Mouse (Mus musculus) hindbrain, embryonic 12.5 days (tissue): ENCODE results near the gene Hoxa9. TPM values are rescaled to one million over a fixed set of nuclear protein-coding genes. Genes with fewer than 3 reads are reported as not detected.

Experiments used
- ATAC-seq: fragments of 200-750 bp; cut with Nextera tagmentation; 2 replicates; pipeline ENCODE4 v1.8.0; 2017; ENCODE audit warnings: moderate TSS enrichment; ENCODE audit not compliant: low FRiP score
- H3K27ac ChIP-seq: fragments of 300-500 bp; sonication (generic); 2 replicates; pipeline ENCODE4 v1.5.1; 2016; ENCODE audit warnings: mild to moderate bottlenecking
- H3K27me3 ChIP-seq: fragments of 300-500 bp; sonication (generic); 2 replicates; pipeline ENCODE4 v1.6.1; 2016; ENCODE audit warnings: mild to moderate bottlenecking
- H3K36me3 ChIP-seq: fragments of 300-500 bp; sonication (generic); 2 replicates; pipeline ENCODE4 v1.6.1; 2016; ENCODE audit warnings: mild to moderate bottlenecking
- H3K4me1 ChIP-seq: fragments of 300-500 bp; sonication (generic); 2 replicates; pipeline ENCODE4 v1.6.1; 2016
- H3K4me2 ChIP-seq: fragments of 300-500 bp; sonication (generic); replicated peaks from 2 replicates; pipeline ENCODE4 v1.6.1; 2016; ENCODE audit warnings: mild to moderate bottlenecking
- H3K4me3 ChIP-seq: fragments of 300-500 bp; sonication (generic); 2 replicates; pipeline ENCODE4 v1.5.1; 2016; ENCODE audit warnings: mild to moderate bottlenecking
- H3K9ac ChIP-seq: fragments of 300-500 bp; sonication (generic); 2 replicates; pipeline ENCODE4 v1.6.1; 2016; ENCODE audit warnings: mild to moderate bottlenecking, moderate library complexity
- H3K9me3 ChIP-seq: fragments of 300-500 bp; sonication (generic); replicated peaks from 2 replicates; pipeline ENCODE4 v1.6.1; 2016; ENCODE audit warnings: mild to moderate bottlenecking
- WGBS: fragments of 180-500 bp; shearing (Covaris S2); methylation state at CpG from one replicate; pipeline ENCODE4 v1.1.7; 2016; 5-methylcytosine and 5-hydroxymethylcytosine counted together
- polyA plus RNA-seq: library from polyadenylated mRNA; unstranded; fragments of >200 nt; fragmentation: Nextera tagmentation; extraction: Ambion mirVana; gene quantifications from 2 replicates; pipeline ENCODE4 v1.2.1, GENCODE M21; 2016

Hoxa9 gene
- polyA plus RNA-seq, 1 experiment from 2014 or later: 0.12 TPM

DNA sequence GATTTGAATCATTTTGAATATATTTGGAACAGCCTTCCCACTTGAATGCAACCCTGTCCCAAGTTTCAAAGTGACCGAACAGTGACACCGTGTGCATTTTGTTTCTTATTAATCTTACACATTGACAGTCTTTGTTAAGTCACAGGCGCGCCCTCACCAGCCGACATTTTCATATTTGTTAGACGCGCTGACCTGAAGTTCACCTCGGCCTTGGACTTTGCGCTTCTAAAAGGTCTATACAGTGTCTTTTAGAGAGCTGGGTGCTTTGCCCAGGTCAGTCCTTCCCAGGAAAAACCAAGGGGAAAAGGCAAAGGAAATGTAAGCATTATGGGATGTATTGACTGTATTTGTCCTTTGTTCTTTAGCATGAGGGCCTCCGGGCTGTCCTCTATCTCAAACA lies 36.2 kb downstream of the Hoxa9 start:
- Histone ChIP-seq H3K9ac (no peak overlapping the region), H3K27me3 (peaks cover 97% of the 10 kb centered on the region), H3K27ac (peak overlapping the region; percentile 87), H3K4me1 (peaks cover 9% of the 10 kb centered on the region), H3K4me3 (0 out of 2 replicates have a peak overlapping the region, but pooled peaks have one; percentile 16), H3K36me3 (no peaks in the 10 kb centered on the region), H3K4me2 (peak overlapping the region; percentile 66), H3K9me3 (no peaks in the 10 kb centered on the region)
- peak; percentile 8; the same call in 1 of the 2 replicates for ATAC-seq
- 4% methylated on average over 10 of the region's 10 CpGs for WGBS

DNA sequence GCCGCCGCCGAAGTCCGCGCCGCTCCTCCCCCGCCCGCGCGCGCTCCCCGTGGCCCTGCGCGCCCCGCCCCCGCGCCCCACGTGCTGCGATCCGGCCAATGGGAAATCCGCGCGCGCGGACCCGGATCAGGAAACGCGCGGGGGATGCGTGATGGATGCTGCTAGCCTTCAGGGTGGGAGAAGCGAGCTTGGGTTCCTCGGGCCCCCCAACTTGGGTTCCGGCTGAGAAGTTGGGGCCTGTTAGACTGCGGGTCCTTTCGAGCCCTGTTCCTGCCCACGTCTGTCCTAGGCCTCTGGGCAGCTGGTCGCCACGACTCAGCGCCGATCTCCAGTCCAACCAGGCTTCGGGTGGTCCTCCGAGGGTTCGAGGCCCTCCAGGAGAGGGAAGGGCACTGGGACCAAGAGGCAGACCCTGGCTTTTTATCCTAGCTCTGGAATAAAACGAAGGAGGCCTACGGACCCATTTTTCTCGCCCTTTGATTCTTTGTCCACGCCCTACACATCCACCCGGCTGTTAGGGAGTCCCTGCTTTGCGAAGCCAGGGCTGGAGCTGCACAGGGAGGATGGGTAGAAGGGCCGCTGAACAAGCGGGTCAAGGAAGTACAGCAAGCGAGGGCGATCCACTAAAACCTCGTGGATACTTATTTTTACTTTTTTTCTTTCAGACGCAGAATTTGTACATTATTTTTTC lies 38.9 kb downstream of the Hoxa9 start:
- Histone ChIP-seq H3K9me3 (no peaks in the 10 kb centered on the region), H3K4me1 (peaks cover 9% of the 10 kb centered on the region), H3K4me3 (peak overlapping the region; percentile 52), H3K36me3 (no peaks in the 10 kb centered on the region), H3K27ac (peak overlapping the region; percentile 89), H3K4me2 (peak overlapping the region; percentile 66), H3K9ac (peak overlapping the region; percentile 59), H3K27me3 (peaks cover 98% of the 10 kb centered on the region)
- peak; percentile 79 for ATAC-seq
- WGBS: under 1% methylated on average over 43 of the region's 55 CpGs

DNA sequence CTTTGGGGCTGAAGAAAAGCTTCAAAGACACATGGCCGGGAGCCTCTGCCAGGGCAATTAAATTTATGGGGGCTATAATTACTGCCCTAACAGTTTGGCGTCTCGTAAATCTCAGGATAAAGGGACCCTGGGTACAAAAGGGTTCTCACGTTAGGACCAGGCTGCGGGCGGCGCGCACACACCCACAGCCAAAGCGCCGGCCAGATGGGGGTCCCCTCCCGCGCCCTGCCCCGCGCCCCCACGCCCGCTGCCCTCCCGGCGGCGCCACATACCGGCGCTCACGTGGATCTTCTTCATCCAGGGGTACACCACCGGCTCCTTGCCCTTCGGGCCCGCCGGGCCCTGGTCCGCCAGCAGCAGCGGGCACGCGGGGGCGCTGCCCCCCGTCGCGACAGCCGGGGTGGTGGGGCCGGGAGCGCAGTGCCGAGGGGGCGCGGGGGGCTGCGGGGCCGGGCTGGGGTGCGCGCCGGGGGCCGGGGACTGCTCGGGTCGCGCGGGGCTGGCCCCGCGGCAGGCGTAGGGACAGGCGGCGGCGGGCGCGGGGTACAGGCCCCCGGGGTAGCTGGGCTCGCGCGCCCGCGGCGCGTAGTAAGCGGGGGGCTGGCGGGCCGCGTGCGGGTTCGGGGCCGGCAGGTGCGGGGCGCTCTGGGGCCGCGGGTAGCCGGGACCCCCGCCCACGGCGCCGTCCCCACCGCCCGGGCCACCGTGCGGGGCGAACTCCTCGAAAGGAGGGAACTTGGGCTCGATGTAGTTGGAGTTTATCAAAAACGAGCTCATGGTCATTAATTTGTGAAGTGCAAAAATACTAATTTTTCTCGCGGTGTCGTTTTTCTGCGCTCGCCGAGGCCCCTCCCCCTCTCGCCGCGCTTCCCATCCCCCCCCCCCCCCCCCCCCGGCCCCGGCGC lies 39.7 kb downstream of the Hoxa9 start, which contains the start of gene Hoxa4:
Gene Hoxa4 (minus strand): TSS at position 848 of the 905 bp plus-strand sequence.
- H3K9me3 ChIP-seq: no peaks in the 10 kb centered on the region
- peak within 1 kb of the TSS; percentile 66 for H3K4me2 ChIP-seq
- peak within 1 kb of the TSS; percentile 97 for H3K27ac ChIP-seq
- ATAC-seq: peak; percentile 30; the same call in 1 of the 2 replicates
- WGBS: 2% methylated on average over 54 of the region's 102 CpGs
- H3K27me3 ChIP-seq: peaks cover 98% of the 10 kb centered on the region
- H3K9ac ChIP-seq: peak within 1 kb of the TSS; percentile 85
- H3K36me3 ChIP-seq: no peaks in the 10 kb centered on the region
- H3K4me1 ChIP-seq: peaks cover 9% of the 10 kb centered on the region
- H3K4me3 ChIP-seq: peak within 1 kb of the TSS; percentile 52

DNA sequence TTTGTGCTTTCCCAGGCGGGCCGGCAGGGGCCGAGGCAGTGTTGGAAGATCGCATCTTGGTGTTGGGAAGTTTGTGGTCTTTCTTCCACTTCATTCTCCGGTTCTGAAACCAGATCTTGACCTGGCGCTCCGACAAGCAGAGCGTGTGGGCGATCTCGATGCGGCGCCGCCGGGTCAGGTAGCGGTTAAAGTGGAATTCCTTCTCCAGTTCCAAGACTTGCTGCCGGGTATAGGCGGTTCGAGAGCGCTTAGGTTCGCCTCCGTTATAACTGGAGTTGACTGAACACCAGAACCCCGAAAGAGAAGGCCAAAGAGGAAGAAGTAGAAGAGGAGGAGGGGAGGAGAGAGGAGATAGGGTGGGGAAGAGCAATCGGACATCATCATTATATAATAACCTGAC lies 40.5 kb downstream of the Hoxa9 start:
- Histone ChIP-seq H3K36me3 (no peaks in the 10 kb centered on the region), H3K4me1 (peaks cover 13% of the 10 kb centered on the region), H3K9me3 (no peaks in the 10 kb centered on the region), H3K27me3 (peaks cover 99% of the 10 kb centered on the region), H3K9ac (peak overlapping the region; percentile 85), H3K4me2 (peak overlapping the region; percentile 66), H3K27ac (peak overlapping the region; percentile 97), H3K4me3 (peak overlapping the region; percentile 52)
- under 1% methylated on average over 23 of the region's 23 CpGs for WGBS
- no peak for ATAC-seq

DNA sequence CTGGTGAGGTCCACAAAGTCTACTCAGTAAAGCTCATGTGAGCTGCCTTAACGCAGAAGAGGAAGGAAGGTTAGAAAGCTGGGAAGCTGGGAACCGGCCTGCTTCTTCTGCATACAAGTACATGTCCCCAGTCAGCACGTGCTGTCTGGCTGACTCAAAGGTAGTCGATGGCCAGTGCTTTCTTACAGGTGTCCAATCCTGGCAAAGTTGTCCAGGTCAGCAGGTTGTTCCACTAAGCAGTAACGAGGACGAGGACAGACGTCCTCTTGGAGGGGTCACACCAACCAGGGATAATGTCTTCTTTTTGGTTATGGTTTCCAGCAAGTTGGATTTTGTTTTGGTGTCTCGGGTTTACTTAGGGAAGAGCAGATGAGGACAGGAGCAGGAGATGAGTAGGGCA lies 41.0 kb downstream of the Hoxa9 start:
- no peak for ATAC-seq
- Histone ChIP-seq H3K27ac (peak overlapping the region; percentile 97), H3K4me1 (peaks cover 13% of the 10 kb centered on the region), H3K4me2 (peak overlapping the region; percentile 66), H3K36me3 (no peaks in the 10 kb centered on the region), H3K9me3 (no peaks in the 10 kb centered on the region), H3K4me3 (peak overlapping the region; percentile 52), H3K27me3 (peaks cover 98% of the 10 kb centered on the region), H3K9ac (peak overlapping the region; percentile 85)
- 4% methylated on average over 8 of the region's 8 CpGs for WGBS

DNA sequence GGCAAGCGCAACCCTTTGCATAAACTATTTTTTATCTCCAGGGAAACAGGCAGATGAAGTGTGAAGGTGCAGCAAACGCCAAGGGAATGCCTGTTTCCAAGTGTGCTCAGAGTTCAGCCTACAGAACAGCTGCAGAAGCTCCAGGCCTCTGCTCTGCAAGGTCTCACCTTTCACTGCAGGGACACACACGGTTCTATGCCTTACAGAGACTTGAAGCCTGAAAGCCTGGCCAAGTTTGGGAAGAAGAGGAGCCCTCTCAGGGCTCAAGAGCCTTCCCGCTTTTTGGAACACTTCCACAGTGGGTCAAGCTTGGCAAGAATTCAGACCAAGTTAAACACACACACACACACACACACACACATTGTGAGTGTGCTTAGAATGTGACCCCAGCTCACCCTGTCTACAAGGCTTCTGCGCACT lies 41.7 kb downstream of the Hoxa9 start:
- peaks cover 98% of the 10 kb centered on the region for H3K27me3 ChIP-seq
- peaks cover 19% of the 10 kb centered on the region for H3K4me1 ChIP-seq

DNA sequence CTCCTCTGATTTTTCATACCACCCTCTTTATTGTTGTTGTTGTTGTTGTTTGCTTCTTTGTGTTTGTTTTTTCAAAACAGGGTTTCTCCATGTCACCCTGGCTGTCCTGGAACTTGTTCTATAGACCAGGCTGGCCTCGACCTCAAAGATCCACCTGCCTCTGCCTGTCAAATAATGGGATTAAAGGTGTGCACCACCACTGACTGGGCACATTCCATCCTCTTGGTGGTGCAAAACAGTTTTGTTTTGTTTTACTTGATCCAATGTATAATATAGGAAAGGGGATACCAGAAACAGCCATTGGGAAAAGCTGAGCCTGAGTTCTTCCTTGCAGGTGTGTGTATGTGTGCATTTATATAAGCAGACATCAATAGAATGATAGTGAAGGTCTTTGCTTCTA lies 44.4 kb downstream of the Hoxa9 start:
- peak overlapping the region; percentile 66; the same call in 1 of the 2 replicates for H3K4me2 ChIP-seq
- H3K9me3 ChIP-seq: no peaks in the 10 kb centered on the region
- peaks cover 99% of the 10 kb centered on the region for H3K27me3 ChIP-seq
- no peak for ATAC-seq
- H3K4me3 ChIP-seq: no peak overlapping the region
- H3K9ac ChIP-seq: no peak overlapping the region
- WGBS: 15% methylated on average over 1 of the region's 1 CpGs
- H3K4me1 ChIP-seq: peaks cover 21% of the 10 kb centered on the region; the same call in 1 of the 2 replicates
- no peaks in the 10 kb centered on the region for H3K36me3 ChIP-seq
- peak overlapping the region; percentile 87; the same call in 1 of the 2 replicates for H3K27ac ChIP-seq

More for the DNA sequence above, 41.7 kb downstream of the Hoxa9 start:
- Histone ChIP-seq H3K36me3 (no peaks in the 10 kb centered on the region), H3K9ac (peak overlapping the region; percentile 53), H3K4me3 (peak overlapping the region; percentile 52), H3K4me2 (peak overlapping the region; percentile 66), H3K27ac (peak overlapping the region; percentile 97), H3K9me3 (no peaks in the 10 kb centered on the region)
- WGBS: 9% methylated on average over 5 of the region's 5 CpGs
- ATAC-seq: no peak

DNA sequence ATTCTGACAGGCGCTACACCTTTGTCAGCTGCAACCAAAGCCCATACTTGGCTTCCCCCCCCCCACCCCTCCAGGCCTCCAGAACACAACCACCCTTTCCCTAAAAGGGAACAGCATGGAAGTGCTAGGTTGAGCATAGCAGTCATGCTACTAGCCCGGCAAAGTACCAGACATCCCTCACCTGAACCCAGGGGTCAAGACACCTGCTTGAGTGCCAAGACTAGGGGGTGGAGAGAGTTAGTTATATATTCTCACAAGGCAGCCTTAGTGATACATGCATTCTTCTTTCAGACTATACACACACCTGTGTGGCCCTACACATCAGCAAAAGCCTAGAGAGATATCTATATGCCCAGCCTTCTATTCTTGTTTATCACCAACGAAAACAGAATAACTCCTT lies 45.1 kb downstream of the Hoxa9 start:
- no peak for ATAC-seq
- peaks cover 17% of the 10 kb centered on the region; the same call in 1 of the 2 replicates for H3K4me1 ChIP-seq
- peaks cover 99% of the 10 kb centered on the region for H3K27me3 ChIP-seq
- 0 out of 2 replicates have a peak overlapping the region, but pooled peaks have one; percentile 14 for H3K9ac ChIP-seq
- WGBS: 22% methylated on average over 3 of the region's 3 CpGs
- no peaks in the 10 kb centered on the region for H3K36me3 ChIP-seq
- peak overlapping the region; percentile 87 for H3K27ac ChIP-seq
- no peaks in the 10 kb centered on the region for H3K9me3 ChIP-seq
- H3K4me2 ChIP-seq: peak overlapping the region; percentile 88
- H3K4me3 ChIP-seq: no peak overlapping the region

DNA sequence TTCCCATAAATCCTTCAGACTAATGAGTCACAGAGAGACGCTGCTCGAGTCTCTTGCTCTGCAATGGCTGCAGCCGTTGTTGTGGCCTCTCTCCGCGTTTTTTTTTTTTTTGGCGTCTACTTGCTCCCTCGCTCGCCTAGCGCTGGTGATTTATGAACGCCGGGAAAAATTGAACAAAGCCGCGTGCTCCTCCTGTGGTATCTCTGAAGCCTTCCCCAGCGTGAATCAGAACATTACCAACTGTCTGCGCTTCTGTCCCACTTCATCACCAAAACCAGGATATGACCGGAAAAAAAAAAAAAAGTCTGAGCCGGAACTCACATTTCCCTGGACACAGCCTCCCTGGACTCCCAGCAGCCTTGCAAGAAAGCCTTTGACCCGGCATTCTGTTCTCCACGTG lies 45.7 kb downstream of the Hoxa9 start:
- Histone ChIP-seq H3K4me2 (peak overlapping the region; percentile 88), H3K27ac (peak overlapping the region; percentile 87), H3K27me3 (peaks cover 99% of the 10 kb centered on the region), H3K4me1 (peaks cover 17% of the 10 kb centered on the region; the same call in 1 of the 2 replicates), H3K9me3 (no peaks in the 10 kb centered on the region), H3K36me3 (no peaks in the 10 kb centered on the region), H3K9ac (no peak overlapping the region), H3K4me3 (0 out of 2 replicates have a peak overlapping the region, but pooled peaks have one; percentile 4)
- WGBS: 1% methylated on average over 19 of the region's 19 CpGs
- ATAC-seq: no peak

DNA sequence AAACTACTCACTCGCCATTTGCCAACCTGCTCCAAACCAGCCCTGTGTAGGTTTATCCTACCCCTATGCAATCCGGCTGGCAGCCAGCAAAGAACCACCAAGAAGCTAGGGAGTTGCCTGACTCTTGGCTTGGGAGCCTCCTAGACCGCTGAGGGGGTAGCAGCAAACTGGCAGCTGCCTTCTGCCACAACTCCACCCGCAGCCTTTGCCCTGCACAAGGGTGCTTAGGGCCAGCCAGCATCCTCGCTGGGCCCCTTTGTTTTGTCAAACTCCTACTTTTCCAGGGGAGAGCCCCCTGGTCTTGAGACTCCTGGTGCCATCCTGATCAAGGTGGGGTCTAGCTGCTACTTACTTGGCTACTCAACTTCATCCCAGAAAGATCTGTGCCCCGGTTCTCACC lies 46.2 kb downstream of the Hoxa9 start:
- H3K36me3 ChIP-seq: no peaks in the 10 kb centered on the region
- peak overlapping the region; percentile 87 for H3K27ac ChIP-seq
- peaks cover 99% of the 10 kb centered on the region for H3K27me3 ChIP-seq
- ATAC-seq: no peak
- 3% methylated on average over 6 of the region's 6 CpGs for WGBS
- H3K4me2 ChIP-seq: peak overlapping the region; percentile 88
- peak overlapping the region; percentile 47 for H3K9ac ChIP-seq
- no peaks in the 10 kb centered on the region for H3K9me3 ChIP-seq
- peaks cover 17% of the 10 kb centered on the region; the same call in 1 of the 2 replicates for H3K4me1 ChIP-seq
- peak overlapping the region; percentile 12; the same call in 1 of the 2 replicates for H3K4me3 ChIP-seq

DNA sequence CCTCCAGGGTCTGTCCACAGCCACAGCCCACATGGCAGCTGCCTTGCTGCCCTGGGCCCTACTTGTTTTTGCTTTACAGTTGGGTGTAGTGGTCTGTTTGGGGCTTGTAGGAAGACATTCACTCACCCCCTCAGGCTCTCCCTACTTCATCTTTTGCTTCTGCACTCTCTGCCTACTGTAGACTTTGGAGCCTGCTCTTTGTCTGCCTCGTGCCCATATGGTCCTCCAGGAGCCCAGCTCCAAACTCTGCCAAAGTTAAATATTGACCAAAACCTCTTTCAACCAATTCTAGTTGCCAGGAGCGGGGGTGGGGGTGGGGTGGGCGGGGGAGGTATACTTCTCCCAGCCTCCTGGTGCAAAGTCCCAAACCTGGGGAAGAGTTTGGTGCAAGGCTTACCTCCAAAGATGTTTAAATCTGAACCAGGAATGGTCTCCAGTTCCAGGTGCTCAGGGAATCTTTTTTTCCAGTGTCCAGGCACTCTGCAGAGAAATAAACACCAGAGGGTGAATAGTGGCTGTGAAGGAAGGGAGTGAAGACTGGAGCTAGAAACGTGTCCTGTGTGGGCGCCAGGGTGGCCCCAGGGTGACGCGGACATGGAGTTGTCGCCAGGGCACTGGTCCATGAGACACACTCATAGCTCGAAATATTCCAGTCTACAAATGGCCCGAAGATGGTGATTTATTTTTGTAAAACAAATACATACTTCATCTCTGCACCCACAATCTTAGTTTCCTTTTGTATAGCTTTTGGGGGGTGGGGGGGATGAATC lies 47.4 kb downstream of the Hoxa9 start:
- H3K9ac ChIP-seq: peak overlapping the region; percentile 51

More for the DNA sequence above, 47.4 kb downstream of the Hoxa9 start:
- Histone ChIP-seq H3K27me3 (peaks cover 99% of the 10 kb centered on the region), H3K9me3 (no peaks in the 10 kb centered on the region), H3K4me1 (peaks cover 17% of the 10 kb centered on the region; the same call in 1 of the 2 replicates), H3K4me3 (peak overlapping the region; percentile 16), H3K27ac (peak overlapping the region; percentile 87), H3K4me2 (peak overlapping the region; percentile 88), H3K36me3 (no peaks in the 10 kb centered on the region)
- WGBS: 6% methylated on average over 10 of the region's 10 CpGs
- ATAC-seq: no peak
